Mouse (Mus musculus): ENCODE data around the gene Wnt5b. TPM values are rescaled to one million over a fixed set of nuclear protein-coding genes. Genes with fewer than 3 reads are reported as not detected.

The Wnt5b gene
- polyA plus RNA-seq, 1 experiment from 2014 or later: 1.8 TPM

GRCm38 (mm10) chr6:119473992-119474391, 70.2 kb downstream of the Wnt5b start:
- Histone ChIP-seq H3K36me3 (ENCODE audit: control insufficient read depth, insufficient read depth) (no peaks in the 10 kb centered on the region), H3K4me1 (replicated peaks; ENCODE audit: control insufficient read depth, insufficient read depth, low read length) (peaks cover 7% of the 10 kb centered on the region; the same call in 1 of the 2 replicates), H3K4me2 (replicated peaks; ENCODE audit: low read depth) (peak overlapping the region; percentile 30; the same call in 1 of the 2 replicates), H3K27ac (ENCODE audit: low read depth, low read length) (peak overlapping the region; percentile 5; the same call in 1 of the 2 replicates), H3K9ac (ENCODE audit: low read depth, low read length) (no peak overlapping the region), H3K27me3 (replicated peaks; ENCODE audit: control insufficient read depth, insufficient read depth, low read length) (no peaks in the 10 kb centered on the region), H3K9me3 (ENCODE audit: control insufficient read depth) (no peaks in the 10 kb centered on the region), H3K4me3 (ENCODE audit: low read depth, low read length) (no peak overlapping the region)
- 48% methylated on average over 4 of the region's 4 CpGs for WGBS
- TF ChIP-seq CTCF (IDR thresholded peaks at IDR 0.05; ENCODE audit: low read depth): no peak; the same call in 1 of the 2 replicates
- ATAC-seq: peak; percentile 58; the same call in 1 of the 2 replicates

- no peaks in the 10 kb centered on the region for H3K36me3 ChIP-seq (ENCODE audit: control insufficient read depth, insufficient read depth)
- H3K4me1 ChIP-seq (replicated peaks; ENCODE audit: control insufficient read depth, insufficient read depth, low read length): peaks cover 7% of the 10 kb centered on the region; the same call in 1 of the 2 replicates
- H3K4me2 ChIP-seq (replicated peaks; ENCODE audit: low read depth): peak overlapping the region; percentile 30
- TF ChIP-seq CTCF (IDR thresholded peaks at IDR 0.05; ENCODE audit: low read depth): no peak
- no peak overlapping the region for H3K9ac ChIP-seq (ENCODE audit: low read depth, low read length)
- no peaks in the 10 kb centered on the region for H3K9me3 ChIP-seq (ENCODE audit: control insufficient read depth)
- H3K27ac ChIP-seq (ENCODE audit: low read depth, low read length): peak overlapping the region; percentile 5; the same call in 1 of the 2 replicates
- ATAC-seq: no peak
- no peak overlapping the region for H3K4me3 ChIP-seq (ENCODE audit: low read depth, low read length)
- no peaks in the 10 kb centered on the region for H3K27me3 ChIP-seq (replicated peaks; ENCODE audit: control insufficient read depth, insufficient read depth, low read length)
- WGBS: 63% methylated on average over 7 of the region's 7 CpGs
These were observed 70.7 kb downstream of the Wnt5b start for GRCm38 (mm10) chr6:119473446-119473845.

- TF ChIP-seq CTCF (IDR thresholded peaks at IDR 0.05; ENCODE audit: low read depth): no peak
These were observed 71.4 kb downstream of the Wnt5b start for GRCm38 (mm10) chr6:119472705-119473104.

GRCm38 (mm10) chr6:119472135-119472534, 72.0 kb downstream of the Wnt5b start:
- no peaks in the 10 kb centered on the region for H3K9me3 ChIP-seq (ENCODE audit: control insufficient read depth)
- H3K27me3 ChIP-seq (replicated peaks; ENCODE audit: control insufficient read depth, insufficient read depth, low read length): no peaks in the 10 kb centered on the region
- 30% methylated on average over 5 of the region's 5 CpGs for WGBS
- H3K4me3 ChIP-seq (ENCODE audit: low read depth, low read length): no peak overlapping the region
- no peak overlapping the region for H3K27ac ChIP-seq (ENCODE audit: low read depth, low read length)
- peak; percentile 91 for TF ChIP-seq CTCF (IDR thresholded peaks at IDR 0.05; ENCODE audit: low read depth)
- no peaks in the 10 kb centered on the region; the same call in 1 of the 2 replicates for H3K4me1 ChIP-seq (replicated peaks; ENCODE audit: control insufficient read depth, insufficient read depth, low read length)
- no peak overlapping the region for H3K9ac ChIP-seq (ENCODE audit: low read depth, low read length)
- H3K4me2 ChIP-seq (replicated peaks; ENCODE audit: low read depth): 0 out of 2 replicates have a peak overlapping the region, but pooled peaks have one; percentile 17
- no peaks in the 10 kb centered on the region for H3K36me3 ChIP-seq (ENCODE audit: control insufficient read depth, insufficient read depth)
- ATAC-seq: no peak; the same call in 1 of the 2 replicates

More at GRCm38 (mm10) chr6:119472705-119473104, 71.4 kb downstream of the Wnt5b start:
- H3K4me3 ChIP-seq (ENCODE audit: low read depth, low read length): no peak overlapping the region
- H3K4me2 ChIP-seq (replicated peaks; ENCODE audit: low read depth): no peak overlapping the region
- 68% methylated on average over 3 of the region's 3 CpGs for WGBS
- no peak overlapping the region for H3K9ac ChIP-seq (ENCODE audit: low read depth, low read length)
- H3K4me1 ChIP-seq (replicated peaks; ENCODE audit: control insufficient read depth, insufficient read depth, low read length): peaks cover 3% of the 10 kb centered on the region; the same call in 1 of the 2 replicates
- no peak for ATAC-seq
- H3K9me3 ChIP-seq (ENCODE audit: control insufficient read depth): no peaks in the 10 kb centered on the region
- no peaks in the 10 kb centered on the region for H3K27me3 ChIP-seq (replicated peaks; ENCODE audit: control insufficient read depth, insufficient read depth, low read length)
- no peaks in the 10 kb centered on the region for H3K36me3 ChIP-seq (ENCODE audit: control insufficient read depth, insufficient read depth)
- no peak overlapping the region for H3K27ac ChIP-seq (ENCODE audit: low read depth, low read length)

- Histone ChIP-seq H3K9me3 (ENCODE audit: control insufficient read depth) (no peaks in the 10 kb centered on the region), H3K36me3 (ENCODE audit: control insufficient read depth, insufficient read depth) (no peaks in the 10 kb centered on the region), H3K4me3 (ENCODE audit: low read depth, low read length) (no peak overlapping the region), H3K4me1 (replicated peaks; ENCODE audit: control insufficient read depth, insufficient read depth, low read length) (no peaks in the 10 kb centered on the region; the same call in 1 of the 2 replicates), H3K9ac (ENCODE audit: low read depth, low read length) (no peak overlapping the region; the same call in 1 of the 2 replicates), H3K27me3 (replicated peaks; ENCODE audit: control insufficient read depth, insufficient read depth, low read length) (no peaks in the 10 kb centered on the region), H3K27ac (ENCODE audit: low read depth, low read length) (no peak overlapping the region), H3K4me2 (replicated peaks; ENCODE audit: low read depth) (no peak overlapping the region)
- ATAC-seq: no peak
- 67% methylated on average over 3 of the region's 3 CpGs for WGBS
- no peak for TF ChIP-seq CTCF (IDR thresholded peaks at IDR 0.05; ENCODE audit: low read depth)
These were observed 73.4 kb downstream of the Wnt5b start for GRCm38 (mm10) chr6:119470777-119471176.

- Histone ChIP-seq H3K4me1 (replicated peaks; ENCODE audit: control insufficient read depth, insufficient read depth, low read length) (no peaks in the 10 kb centered on the region; the same call in 1 of the 2 replicates), H3K36me3 (ENCODE audit: control insufficient read depth, insufficient read depth) (no peaks in the 10 kb centered on the region), H3K27me3 (replicated peaks; ENCODE audit: control insufficient read depth, insufficient read depth, low read length) (no peaks in the 10 kb centered on the region), H3K4me3 (ENCODE audit: low read depth, low read length) (no peak overlapping the region), H3K9me3 (ENCODE audit: control insufficient read depth) (no peaks in the 10 kb centered on the region), H3K27ac (ENCODE audit: low read depth, low read length) (no peak overlapping the region), H3K4me2 (replicated peaks; ENCODE audit: low read depth) (no peak overlapping the region), H3K9ac (ENCODE audit: low read depth, low read length) (no peak overlapping the region)
- peak; percentile 61 for TF ChIP-seq CTCF (IDR thresholded peaks at IDR 0.05; ENCODE audit: low read depth)
- WGBS: 85% methylated on average over 2 of the region's 2 CpGs
- ATAC-seq: no peak
These were observed 76.4 kb downstream of the Wnt5b start for GRCm38 (mm10) chr6:119467785-119468059.

Data from intestine, postnatal 0 days (tissue).